Mouse (Mus musculus) WW6 (cell line): ENCODE data around the gene Mt3.
A peak's percentile ranks its signal among the peaks of the same experiment; 100 is the strongest.
"Not testable (repeated sequence)": the region's sequence is repeated elsewhere in the genome, so short reads cannot be mapped to it uniquely, and the experiment has no call there.

Experiments
- DNase-seq: peaks from one replicate; pipeline ENCODE4 v3.0.0-alpha.2; 2013; ENCODE audit warnings: low read depth, low spot score

Mt3 gene

DNA sequence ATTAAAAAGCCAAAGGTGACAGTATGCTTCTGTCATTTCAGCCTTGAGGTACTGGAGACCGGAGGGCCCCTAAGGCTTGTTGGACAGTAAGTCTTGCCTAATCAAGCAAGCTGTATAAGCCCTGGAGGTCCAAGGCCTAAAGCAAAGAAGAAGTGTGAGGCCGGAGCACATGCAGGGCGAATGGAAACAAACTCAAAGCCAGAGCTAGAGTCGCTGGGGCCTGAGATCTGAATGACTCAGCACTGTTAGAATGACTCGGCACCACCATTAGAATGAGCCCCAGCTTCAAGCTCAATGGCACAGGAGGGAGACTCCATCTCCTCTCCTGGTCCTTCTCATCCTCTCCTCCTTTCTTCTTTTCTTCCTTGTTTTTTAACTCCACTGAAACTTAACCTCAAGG lies 1.5 kb upstream of the Mt3 start:
- DNase-seq = no peak

- no peak for DNase-seq
Observed at GRCm38 (mm10) chr8:94153451-94153850, 1.0 kb downstream of the Mt3 start.

- DNase-seq = no peak
Observed at GRCm38 (mm10) chr8:94154537-94154936, 2.1 kb downstream of the Mt3 start.

- no peak for DNase-seq
Observed at GRCm38 (mm10) chr8:94156092-94156491, 3.7 kb downstream of the Mt3 start.

- not testable (repeated sequence) for DNase-seq
Observed at GRCm38 (mm10) chr8:94165772-94166171, 13.4 kb downstream of the Mt3 start.

GRCm38 (mm10) chr8:94167244-94167643 lies 14.8 kb downstream of the Mt3 start:
- peak; percentile 89 for DNase-seq

- no peak for DNase-seq
Observed at GRCm38 (mm10) chr8:94169547-94169946, 17.1 kb downstream of the Mt3 start.

- DNase-seq = no peak
Observed at GRCm38 (mm10) chr8:94171321-94171755, 18.9 kb downstream of the Mt3 start.

- peak; percentile 98 for DNase-seq
Observed at GRCm38 (mm10) chr8:94172075-94172808, 19.8 kb downstream of the Mt3 start, which contains the start of gene Mt2. Gene Mt2 (plus strand): TSS chr8:94172664.

GRCm38 (mm10) chr8:94172809-94173732 lies 20.7 kb downstream of the Mt3 start:
- DNase-seq = no peak

DNA sequence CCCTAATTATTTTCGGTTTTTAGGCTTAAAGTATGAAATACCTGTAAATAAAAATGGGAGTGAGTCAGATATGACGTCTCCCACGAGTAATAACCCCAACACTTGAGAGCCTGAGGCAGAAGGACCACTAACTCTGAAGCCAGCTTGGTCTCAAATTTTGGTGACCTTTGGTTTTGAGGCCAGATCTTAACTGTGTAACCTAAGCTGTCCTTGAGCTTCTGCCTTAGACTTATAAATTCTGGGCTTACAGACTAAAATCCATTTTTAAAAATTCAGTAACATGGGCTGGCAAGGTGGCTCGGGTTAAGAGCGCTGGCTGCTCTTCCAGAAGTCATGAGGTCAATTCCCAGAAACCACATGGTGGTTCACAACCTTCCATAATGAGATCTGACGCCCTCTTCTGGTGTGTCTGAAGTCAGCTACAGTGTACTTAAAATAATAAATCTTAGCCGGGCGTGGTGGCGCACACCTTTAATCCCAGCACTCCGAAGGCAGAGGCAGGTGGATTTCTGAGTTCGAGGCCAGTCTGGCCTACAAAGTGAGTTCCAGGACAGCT lies 21.5 kb downstream of the Mt3 start:
- no peak for DNase-seq

DNA sequence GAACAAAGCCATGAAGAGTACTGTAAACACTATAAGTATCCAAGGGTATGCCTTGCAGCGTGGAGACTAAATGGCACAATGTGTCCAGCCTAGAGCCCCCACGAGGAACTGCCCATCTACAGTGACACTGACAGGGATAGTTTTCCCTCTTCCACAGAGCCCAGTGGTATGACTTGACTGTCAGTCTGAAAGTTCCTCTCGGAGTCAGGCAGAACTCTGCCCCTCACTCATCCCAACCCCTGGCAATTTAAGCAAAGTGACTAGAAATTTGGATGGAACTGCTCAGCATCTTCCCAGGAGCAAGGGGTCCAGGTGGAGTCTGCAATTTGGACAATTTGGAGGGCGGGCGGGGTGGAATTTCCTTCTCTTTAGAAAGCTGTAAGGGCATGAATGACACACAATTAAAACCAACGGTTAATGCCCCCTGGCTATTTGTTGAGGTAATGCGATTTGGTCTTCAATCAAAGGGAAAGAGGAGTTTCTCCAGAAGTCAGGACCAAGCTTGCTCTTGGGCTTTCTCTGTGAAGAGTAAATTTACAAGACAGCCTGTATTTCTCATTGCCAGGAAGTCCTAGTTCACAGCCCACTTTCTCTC lies 22.3 kb downstream of the Mt3 start:
- no peak for DNase-seq

GRCm38 (mm10) chr8:94177716-94178390 lies 25.4 kb downstream of the Mt3 start:
- DNase-seq = no peak

- peak; percentile 93 for DNase-seq
Observed at GRCm38 (mm10) chr8:94178857-94179712, 26.7 kb downstream of the Mt3 start, which contains the start of gene Mt1. Gene Mt1 (plus strand): TSS chr8:94179082.

DNA sequence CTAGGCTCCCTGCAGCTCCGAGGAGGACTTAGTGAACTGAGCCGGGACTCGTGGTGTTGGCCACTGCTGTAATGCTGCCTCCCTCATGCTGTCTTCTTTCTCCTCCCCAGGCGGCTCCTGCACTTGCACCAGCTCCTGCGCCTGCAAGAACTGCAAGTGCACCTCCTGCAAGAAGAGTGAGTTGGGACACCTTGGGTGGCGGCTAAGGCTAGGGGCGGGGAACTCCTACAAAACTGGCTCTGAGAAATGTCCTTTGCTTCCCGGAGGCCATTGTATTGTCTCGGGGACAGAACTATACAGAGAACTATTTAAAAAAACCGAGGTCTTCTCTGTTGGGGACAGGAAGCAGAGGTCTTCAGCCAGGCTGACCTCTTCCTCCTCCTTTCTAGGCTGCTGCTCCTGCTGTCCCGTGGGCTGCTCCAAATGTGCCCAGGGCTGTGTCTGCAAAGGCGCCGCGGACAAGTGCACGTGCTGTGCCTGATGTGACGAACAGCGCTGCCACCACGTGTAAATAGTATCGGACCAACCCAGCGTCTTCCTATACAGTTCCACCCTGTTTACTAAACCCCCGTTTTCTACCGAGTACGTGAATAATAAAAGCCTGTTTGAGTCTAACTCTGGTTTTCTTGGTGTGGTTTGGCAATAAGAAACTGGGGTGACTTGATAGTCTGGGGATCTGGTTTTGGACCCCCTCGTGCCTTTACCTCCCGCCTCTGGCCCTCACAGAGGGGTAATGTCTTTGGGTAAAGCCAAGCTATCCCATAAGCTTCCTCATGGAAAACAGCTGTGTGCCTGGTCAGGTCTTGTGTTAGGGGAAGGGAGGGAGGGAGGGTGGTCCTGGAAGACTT lies 27.5 kb downstream of the Mt3 start:
- DNase-seq = no peak

DNA sequence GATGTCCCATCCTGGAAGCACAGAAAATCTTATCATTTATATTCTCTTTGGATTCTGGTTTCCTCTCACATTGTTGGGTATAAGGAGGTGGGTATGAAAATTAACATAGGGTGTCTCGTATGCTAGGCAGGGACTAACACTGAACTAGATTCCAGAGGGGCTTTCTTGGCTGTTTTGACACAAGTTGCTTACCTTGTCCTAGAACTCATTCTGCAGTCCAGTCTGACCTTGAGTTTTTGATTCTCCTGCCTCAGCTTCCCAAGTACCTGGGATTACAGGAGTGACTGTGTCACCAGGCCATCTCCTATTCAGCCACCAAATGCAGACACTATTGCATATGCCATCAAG lies 28.1 kb downstream of the Mt3 start:
- DNase-seq = no peak

DNA sequence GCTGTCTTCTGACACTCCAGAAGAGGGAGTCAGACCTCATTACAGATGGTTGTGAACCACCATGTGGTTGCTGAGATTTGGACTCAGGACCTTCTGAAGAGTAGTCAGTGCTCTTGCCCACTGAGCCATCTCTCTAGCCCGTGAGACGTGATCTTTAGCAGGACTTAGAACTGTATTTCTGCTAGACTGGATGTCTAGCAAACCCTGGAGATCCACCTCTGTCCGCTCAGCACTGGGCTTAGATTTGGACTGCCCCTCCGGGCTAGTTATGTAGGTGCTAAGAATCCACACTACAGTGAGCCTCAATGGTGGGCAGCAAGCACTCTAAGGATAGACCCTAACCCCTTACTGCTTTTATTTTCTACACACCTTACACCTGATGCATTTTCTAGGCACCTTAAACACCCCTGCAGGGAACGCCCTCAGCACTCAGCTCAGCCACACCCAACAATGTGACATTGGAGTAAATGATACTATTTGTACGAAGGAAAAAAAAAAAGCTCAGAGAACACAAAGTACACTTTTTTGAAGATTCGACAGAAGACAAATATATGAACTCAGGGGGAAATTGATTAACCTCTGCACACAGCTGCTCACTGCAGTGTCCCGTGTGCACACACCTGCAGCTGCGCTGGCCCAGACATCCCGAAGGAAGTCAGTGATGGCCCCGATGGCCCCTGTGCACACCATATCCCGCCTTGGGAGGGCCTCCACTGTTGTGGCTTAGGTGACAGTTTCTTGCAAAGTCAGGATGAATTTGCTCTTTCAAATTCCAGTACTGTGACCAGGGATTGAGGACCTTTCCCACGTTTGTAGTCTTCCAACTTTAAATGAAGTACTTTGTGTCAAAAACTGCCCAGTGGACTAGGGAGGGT lies 29.9 kb downstream of the Mt3 start:
- DNase-seq = no peak

GRCm38 (mm10) chr8:94183117-94183516 lies 30.7 kb downstream of the Mt3 start:
- DNase-seq = no peak
